Mouse (Mus musculus) embryonic facial prominence, embryonic 15.5 days (tissue): ENCODE measurements around the gene Gm4559. TPM values are rescaled to one million over a fixed set of nuclear protein-coding genes. Genes with fewer than 3 reads are reported as not detected.
"Not testable (repeated sequence)": the region's sequence is repeated elsewhere in the genome, so short reads cannot be mapped to it uniquely, and the experiment has no call there.

Experiments used
- ATAC-seq: fragments of 200-750 bp; cut with Nextera tagmentation; 2 replicates; pipeline ENCODE4 v1.8.0; 2017; ENCODE audit warnings: low read depth, moderate TSS enrichment; ENCODE audit not compliant: insufficient number of reproducible peaks, low FRiP score, low TSS enrichment
- H3K27ac ChIP-seq: fragments of 300-500 bp; sonication (generic); replicated peaks from 2 replicates; pipeline ENCODE4 v1.5.1; 2015; ENCODE audit warnings: mild to moderate bottlenecking, inconsistent platforms
- H3K27me3 ChIP-seq: fragments of 300-500 bp; sonication (generic); 2 replicates; pipeline ENCODE4 v1.6.1; 2015; ENCODE audit warnings: inconsistent platforms
- H3K36me3 ChIP-seq: fragments of 300-500 bp; sonication (generic); 2 replicates; pipeline ENCODE4 v1.6.1; 2015; ENCODE audit warnings: mild to moderate bottlenecking, inconsistent platforms
- H3K4me1 ChIP-seq: fragments of 300-500 bp; sonication (generic); 2 replicates; pipeline ENCODE4 v1.6.1; 2015; ENCODE audit warnings: inconsistent platforms
- H3K4me2 ChIP-seq: fragments of 300-500 bp; sonication (generic); replicated peaks from 2 replicates; pipeline ENCODE4 v1.6.1; 2015; ENCODE audit warnings: mild to moderate bottlenecking, inconsistent platforms
- H3K4me3 ChIP-seq: fragments of 300-500 bp; sonication (generic); replicated peaks from 2 replicates; pipeline ENCODE4 v1.5.1; 2015; ENCODE audit warnings: mild to moderate bottlenecking, inconsistent platforms
- H3K9ac ChIP-seq: fragments of 300-500 bp; sonication (generic); 2 replicates; pipeline ENCODE4 v1.6.1; 2015; ENCODE audit warnings: inconsistent platforms
- H3K9me3 ChIP-seq: fragments of 300-500 bp; sonication (generic); replicated peaks from 2 replicates; pipeline ENCODE4 v1.6.1; 2016; ENCODE audit warnings: inconsistent platforms
- WGBS: fragments of 180-500 bp; shearing (Covaris S2); methylation state at CpG from one replicate; pipeline ENCODE4 v1.1.7; 2015; 5-methylcytosine and 5-hydroxymethylcytosine counted together
- polyA plus RNA-seq: library from polyadenylated mRNA; unstranded; fragments of >200 nt; fragmentation: Nextera tagmentation; extraction: Ambion mirVana; gene quantifications from 2 replicates; pipeline ENCODE4 v1.2.1, GENCODE M21; 2015

The Gm4559 gene
- polyA plus RNA-seq, 1 experiment from 2014 or later = 0.31 TPM

- WGBS = 36% methylated on average over 1 of the region's 1 CpGs
- H3K4me2 ChIP-seq, H3K27ac ChIP-seq, H3K4me1 ChIP-seq, H3K36me3 ChIP-seq, H3K27me3 ChIP-seq, H3K9me3 ChIP-seq, H3K9ac ChIP-seq, H3K4me3 ChIP-seq, ATAC-seq: not testable (repeated sequence)
These were observed 15.9 kb downstream of the Gm4559 start, which contains the start of gene Gm2431 for GRCm38 (mm10) chr7:142258254-142258653. Gene Gm2431 (minus strand): TSS chr7:142258354.

DNA sequence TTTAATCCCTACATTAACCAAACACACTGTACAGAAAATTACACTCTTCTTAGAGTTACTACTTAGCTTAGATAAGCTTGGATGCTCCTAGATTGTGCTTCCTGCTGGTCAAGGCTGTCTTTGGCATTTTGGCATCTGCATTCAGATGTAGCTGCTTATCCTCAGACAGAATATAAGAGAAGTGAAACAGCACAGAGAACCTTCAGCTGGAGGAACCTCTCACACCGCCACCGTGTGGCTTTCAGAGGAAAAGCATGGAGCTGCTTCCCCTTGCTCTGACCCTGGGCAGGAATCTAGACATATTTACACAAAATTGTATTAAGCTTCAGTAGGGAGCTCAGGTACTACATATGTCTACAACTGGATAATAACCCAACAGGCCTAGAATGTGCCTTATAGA is 18.6 kb downstream of the Gm4559 start:
- no peaks in the 10 kb centered on the region for H3K4me1 ChIP-seq
- ATAC-seq = no peak

GRCm38 (mm10) chr7:142249824-142250223 is 24.3 kb downstream of the Gm4559 start:
- H3K4me2 ChIP-seq = no peak overlapping the region
- no peak overlapping the region for H3K4me3 ChIP-seq
- H3K9ac ChIP-seq = no peak overlapping the region
- no peaks in the 10 kb centered on the region for H3K4me1 ChIP-seq
- no peak for ATAC-seq
- H3K27ac ChIP-seq = no peak overlapping the region
- H3K27me3 ChIP-seq = 0 out of 2 replicates have a peak, but pooled peaks cover 5% of the 10 kb centered on the region
- 4% methylated on average over 1 of the region's 1 CpGs for WGBS
- no peaks in the 10 kb centered on the region for H3K36me3 ChIP-seq
- H3K9me3 ChIP-seq = no peaks in the 10 kb centered on the region

More for the DNA sequence above, 18.6 kb downstream of the Gm4559 start:
- Histone ChIP-seq H3K36me3 (no peaks in the 10 kb centered on the region), H3K9me3 (no peaks in the 10 kb centered on the region), H3K4me2 (no peak overlapping the region), H3K4me3 (no peak overlapping the region), H3K27ac (no peak overlapping the region), H3K9ac (no peak overlapping the region), H3K27me3 (0 out of 2 replicates have a peak, but pooled peaks cover 7% of the 10 kb centered on the region)
- WGBS = 1% methylated on average over 2 of the region's 2 CpGs

DNA sequence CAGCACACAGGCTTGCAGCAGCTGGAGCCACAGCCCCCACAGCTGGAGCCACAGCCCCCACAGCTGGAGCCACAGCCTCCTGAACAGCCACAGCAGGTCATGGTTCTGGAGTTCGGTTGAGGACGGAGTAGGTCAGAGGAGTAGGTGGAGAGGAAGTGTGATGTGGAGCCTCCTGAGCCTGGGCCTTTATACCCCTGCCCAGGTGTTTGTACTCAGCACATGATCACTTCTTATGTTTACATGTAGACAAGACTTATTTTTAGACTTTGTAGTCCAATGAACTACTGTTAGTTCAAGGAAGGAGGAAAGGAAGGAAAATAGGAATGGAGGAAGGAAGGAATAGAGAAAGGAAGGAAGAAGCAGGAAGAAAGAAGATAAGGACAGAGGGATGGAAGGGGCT is 33.2 kb downstream of the Gm4559 start, which contains the start of gene Gm40460:
Gm40460 (minus strand) TSS at position 101 of the 400 bp plus-strand sequence.
- H3K4me1 ChIP-seq = no peaks in the 10 kb centered on the region
- ATAC-seq = no peak
- H3K9me3 ChIP-seq = no peaks in the 10 kb centered on the region
- H3K27ac ChIP-seq = no peak within 1 kb of the TSS
- H3K27me3 ChIP-seq = no peaks in the 10 kb centered on the region
- H3K4me2 ChIP-seq = no peak within 1 kb of the TSS
- H3K9ac ChIP-seq = no peak within 1 kb of the TSS
- no peaks in the 10 kb centered on the region for H3K36me3 ChIP-seq
- no peak within 1 kb of the TSS for H3K4me3 ChIP-seq
- WGBS = 50% methylated on average over 2 of the region's 2 CpGs

DNA sequence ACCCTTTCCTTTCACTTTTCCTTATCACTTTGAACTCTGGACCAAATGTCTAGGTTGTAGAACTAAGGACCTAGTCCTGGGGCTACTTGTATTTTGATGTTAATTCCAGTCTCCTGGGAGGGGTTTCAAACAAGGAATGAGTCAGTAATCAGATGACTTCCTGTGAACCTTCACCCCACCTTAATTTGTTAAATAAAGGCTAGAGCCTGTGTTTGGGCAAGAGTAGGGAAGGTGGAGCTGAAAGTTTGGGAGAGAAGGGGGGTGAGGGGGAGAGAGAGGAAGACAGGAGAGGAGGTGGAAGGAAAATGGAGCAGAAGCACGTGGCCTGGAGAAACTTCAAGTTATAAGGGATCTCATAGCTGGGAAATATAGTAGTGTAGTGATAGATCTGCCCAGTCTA is 42.6 kb downstream of the Gm4559 start:
- Histone ChIP-seq H3K9ac (no peak overlapping the region), H3K27me3 (no peaks in the 10 kb centered on the region), H3K4me2 (no peak overlapping the region), H3K4me1 (no peaks in the 10 kb centered on the region), H3K4me3 (no peak overlapping the region), H3K36me3 (no peaks in the 10 kb centered on the region), H3K27ac (no peak overlapping the region), H3K9me3 (no peaks in the 10 kb centered on the region)
- WGBS = 25% methylated on average over 1 of the region's 1 CpGs
- no peak for ATAC-seq

- not testable (repeated sequence) for H3K9me3 ChIP-seq, H3K27ac ChIP-seq, H3K4me3 ChIP-seq, H3K4me2 ChIP-seq, ATAC-seq, H3K27me3 ChIP-seq, H3K9ac ChIP-seq, H3K36me3 ChIP-seq, H3K4me1 ChIP-seq
- 37% methylated on average over 3 of the region's 3 CpGs for WGBS
These were observed 44.3 kb downstream of the Gm4559 start, which contains the start of gene Krtap5-5 for GRCm38 (mm10) chr7:142229871-142230270. Gene Krtap5-5 (minus strand): TSS chr7:142229971.

- 24% methylated on average over 2 of the region's 2 CpGs for WGBS
- no peak overlapping the region for H3K9ac ChIP-seq
- no peak overlapping the region for H3K4me2 ChIP-seq
- no peak for ATAC-seq
- H3K4me3 ChIP-seq = no peak overlapping the region
- peaks cover 10% of the 10 kb centered on the region; the same call in 1 of the 2 replicates for H3K4me1 ChIP-seq
- H3K9me3 ChIP-seq = no peaks in the 10 kb centered on the region
- H3K36me3 ChIP-seq = no peaks in the 10 kb centered on the region
- H3K27ac ChIP-seq = no peak overlapping the region
- no peaks in the 10 kb centered on the region for H3K27me3 ChIP-seq
These were observed 49.6 kb downstream of the Gm4559 start for GRCm38 (mm10) chr7:142224518-142224917.

Other genes starting within 250 kb of the Gm4559 start
- 79.5 and 82.6 TPM in 2 replicates for gene Mob2, start 213.3 kb downstream of the Gm4559 start, polyA plus RNA-seq
- gene Dusp8, start 178.5 kb downstream of the Gm4559 start, polyA plus RNA-seq = 6.5 and 7.7 TPM in 2 replicates
- 0.79 and 1.7 TPM in 2 replicates for gene Gm45618, start 153.6 kb downstream of the Gm4559 start, polyA plus RNA-seq
- not detected in 2 replicates for gene Gm39115, start 138.3 kb downstream of the Gm4559 start, polyA plus RNA-seq
- gene Gm45337, start 129.8 kb downstream of the Gm4559 start, polyA plus RNA-seq = 1.0 and 1.1 TPM in 2 replicates
- 0.77 and 0.79 TPM in 2 replicates for gene Gm29735, start 117.2 kb downstream of the Gm4559 start, polyA plus RNA-seq
- 1.4 and 1.7 TPM in 2 replicates for gene Gm4553, start 108.6 kb downstream of the Gm4559 start, polyA plus RNA-seq
- gene Krtap5-2, start 98.4 kb downstream of the Gm4559 start, polyA plus RNA-seq = 0.75 and 1.2 TPM in 2 replicates
- gene Gm10153, start 84.0 kb downstream of the Gm4559 start, polyA plus RNA-seq = 0.47 and 0.57 TPM in 2 replicates
- 0.16 and 0.30 TPM in 2 replicates for gene Krtap5-3, start 73.0 kb downstream of the Gm4559 start, polyA plus RNA-seq
- 1.7 and 1.8 TPM in 2 replicates for gene Gm7579, start 62.5 kb downstream of the Gm4559 start, polyA plus RNA-seq
- gene Krtap5-5, start 44.4 kb downstream of the Gm4559 start, polyA plus RNA-seq = 0.73 and 0.75 TPM in 2 replicates
- 0.40 and 1.0 TPM in 2 replicates for gene Gm40460, start 33.3 kb downstream of the Gm4559 start, polyA plus RNA-seq
- not detected in 2 replicates for gene Gm2431, start 16.0 kb downstream of the Gm4559 start, polyA plus RNA-seq
- 0.56 TPM in 1 of 2 replicates, not detected in the other for gene Krtap5-1, start 22.8 kb upstream of the Gm4559 start, polyA plus RNA-seq
- 0.21 and 0.37 TPM in 2 replicates for gene Krtap5-4, start 29.2 kb upstream of the Gm4559 start, polyA plus RNA-seq
- gene Ifitm10, start 99.4 kb upstream of the Gm4559 start, polyA plus RNA-seq = 7.5 and 7.8 TPM in 2 replicates
- gene Gm49369, start 108.3 kb upstream of the Gm4559 start, polyA plus RNA-seq = not detected in 2 replicates
- gene Ctsd, start 113.7 kb upstream of the Gm4559 start, polyA plus RNA-seq = 374 and 387 TPM in 2 replicates
- 3.9 and 4.5 TPM in 2 replicates for gene Syt8, start 160.5 kb upstream of the Gm4559 start, polyA plus RNA-seq
- 169 and 228 TPM in 2 replicates for gene Tnni2, start 167.4 kb upstream of the Gm4559 start, polyA plus RNA-seq
- 49.3 and 58.9 TPM in 2 replicates for gene Lsp1, start 186.4 kb upstream of the Gm4559 start, polyA plus RNA-seq
- 167 and 228 TPM in 2 replicates for gene Tnnt3, start 224.5 kb upstream of the Gm4559 start, polyA plus RNA-seq